In the genomic region with DNA sequence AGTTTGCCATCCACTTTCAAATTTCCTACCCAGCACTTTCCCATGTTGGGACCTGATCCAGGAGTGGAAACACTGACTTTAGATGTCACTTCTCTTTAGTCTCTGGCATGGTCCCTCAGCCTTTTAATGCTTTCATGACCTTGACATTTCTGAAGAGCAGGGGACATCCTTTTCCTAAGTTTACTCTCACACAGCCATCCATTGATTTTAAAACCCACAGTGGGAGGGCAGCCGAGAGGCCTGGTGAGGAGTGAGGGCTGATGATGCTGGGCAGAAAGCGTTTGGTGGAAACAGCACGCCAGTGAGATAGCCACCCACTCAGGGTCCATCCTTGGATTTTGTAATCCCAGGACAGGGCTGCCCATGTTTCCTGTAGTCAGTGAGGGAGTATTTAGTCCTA, we compare ENCODE assay signal across 21 mouse cellular contexts.
"Had no signal": no experiment of that assay in that cellular context is flagged by ENCODE, and none has a peak within 500 bp of the region (broad histone marks: within the 10 kb centered on the region; RNA-seq: fewer than 3 reads in every experiment).

No protein-coding gene starts in this region.

- ATAC-seq: lung, postnatal 0 days; midbrain, embryonic 15.5 days had no signal

- DNase-seq: kidney, postnatal 14 days; kidney, postnatal 4 days; left cerebral cortex, postnatal 4 days; liver, postnatal 0 days; lung, embryonic 14.5 days; right cerebral cortex, adult 18-20 months; right cerebral cortex, postnatal 14 days; right cerebral cortex, postnatal 4 days; spleen, adult 18-20 months; thymus, postnatal 25 days had no signal

- H3K27me3 ChIP-seq: limb, embryonic 12.5 days; limb, embryonic 15.5 days; midbrain, embryonic 12.5 days; midbrain, embryonic 15.5 days; neural tube, embryonic 15.5 days; stomach, embryonic 15.5 days had no signal

- H3K4me3 ChIP-seq: limb, embryonic 12.5 days; limb, embryonic 15.5 days; midbrain, embryonic 12.5 days; midbrain, embryonic 15.5 days; neural tube, embryonic 12.5 days; neural tube, embryonic 15.5 days; stomach, embryonic 15.5 days had no signal

- H3K36me3 ChIP-seq: midbrain, embryonic 12.5 days; midbrain, embryonic 15.5 days; neural tube, embryonic 12.5 days; neural tube, embryonic 15.5 days had no signal

- H3K27ac ChIP-seq: limb, embryonic 12.5 days; limb, embryonic 15.5 days; liver, embryonic 14.5 days; macrophage; midbrain, embryonic 12.5 days; midbrain, embryonic 15.5 days; neural tube, embryonic 12.5 days; neural tube, embryonic 15.5 days; stomach, embryonic 15.5 days had no signal

- H3K4me2 ChIP-seq: limb, embryonic 12.5 days; limb, embryonic 15.5 days; liver, embryonic 11.5 days; lung, embryonic 14.5 days; midbrain, embryonic 12.5 days; midbrain, embryonic 15.5 days; neural tube, embryonic 12.5 days; neural tube, embryonic 15.5 days; stomach, embryonic 15.5 days had no signal

- H3K4me1 ChIP-seq: neural tube, embryonic 12.5 days had no signal

- H3K9me3 ChIP-seq: limb, embryonic 12.5 days; limb, embryonic 15.5 days; midbrain, embryonic 12.5 days; midbrain, embryonic 15.5 days; neural tube, embryonic 12.5 days; neural tube, embryonic 15.5 days; stomach, embryonic 15.5 days had no signal

- H3K9ac ChIP-seq: limb, embryonic 12.5 days; limb, embryonic 15.5 days; liver, embryonic 14.5 days; liver, postnatal 0 days; lung, embryonic 14.5 days; midbrain, embryonic 12.5 days; midbrain, embryonic 15.5 days; neural tube, embryonic 12.5 days; neural tube, embryonic 15.5 days; stomach, embryonic 15.5 days had no signal
